Mouse (Mus musculus): ENCODE results near the gene Ankrd7. TPM values are rescaled to one million over a fixed set of nuclear protein-coding genes. Genes with fewer than 3 reads are reported as not detected.
A peak's percentile ranks its signal among the peaks of the same experiment; 100 is the strongest.
"Not testable (repeated sequence)": the region's sequence is repeated elsewhere in the genome, so short reads cannot be mapped to it uniquely, and the experiment has no call there.

Gene Ankrd7
- not detected for total RNA-seq (2021)

DNA sequence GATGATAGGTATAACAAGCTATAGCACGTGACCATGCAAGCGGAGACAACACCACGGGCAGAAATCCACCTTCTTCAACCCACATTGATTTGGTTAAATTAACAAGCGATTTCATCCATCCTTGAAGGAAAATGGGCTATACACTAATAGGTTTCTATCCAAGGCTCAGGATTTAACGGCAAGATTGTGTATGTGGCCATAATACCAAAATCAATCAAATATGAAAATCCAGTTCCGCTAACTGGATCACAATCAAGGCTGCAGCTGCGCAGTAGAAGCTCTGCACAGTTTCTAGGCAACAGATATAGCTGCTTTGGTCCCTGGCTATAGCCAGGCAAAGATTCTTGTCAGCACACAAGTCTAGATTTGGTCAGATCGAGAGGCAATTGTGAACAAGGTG lies at the start of gene Ankrd7:
Gene Ankrd7 (plus strand): TSS at position 301 of the 400 bp plus-strand sequence.
- intact Hi-C loops (cut with DNase I): no loop called here
- DNase-seq: no peak

DNA sequence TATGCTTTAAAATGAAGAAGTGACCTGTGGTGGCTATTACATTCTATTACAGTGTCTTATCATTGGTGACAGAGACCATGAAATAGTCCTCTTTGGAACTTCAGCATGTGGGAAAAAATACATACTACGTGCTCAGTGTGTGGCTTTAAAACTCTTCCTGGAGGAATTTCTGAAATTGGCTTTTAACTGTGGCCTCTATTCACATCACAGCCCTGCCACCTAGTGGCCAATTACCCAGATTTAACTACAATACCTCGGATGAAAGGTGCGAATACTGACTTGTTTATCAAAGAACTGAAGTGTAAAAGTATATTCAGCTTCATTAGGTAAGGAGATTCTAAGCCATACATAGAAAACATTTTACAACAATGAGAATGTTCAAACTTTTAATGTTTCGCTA lies 46.8 kb upstream of the Ankrd7 start:
- peak; percentile 2 to 51 for DNase-seq
- intact Hi-C loops (cut with DNase I): loop anchor here (1.0 to 5.0 kb wide), 2 partner anchors 418 to 732 kb away; no protein-coding TSS in a partner anchor

DNA sequence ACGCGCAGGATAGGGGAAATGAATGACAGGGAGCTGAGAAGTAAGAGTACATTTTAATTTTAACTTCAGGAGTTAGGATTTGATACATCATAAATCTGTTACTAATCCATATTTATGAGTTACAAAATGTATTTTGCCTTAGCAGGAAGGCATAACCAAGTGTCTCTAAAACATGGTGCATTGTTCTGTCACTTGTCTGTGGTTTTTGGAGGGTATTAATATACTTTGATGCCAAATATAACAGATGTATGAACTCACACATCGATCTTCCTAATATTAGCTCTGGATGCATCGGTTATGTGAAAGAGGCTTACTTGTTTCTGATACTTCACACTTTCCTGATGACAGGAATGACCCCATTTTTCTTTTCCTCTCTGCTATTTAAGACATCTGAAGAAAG lies 45.9 kb upstream of the Ankrd7 start:
- intact Hi-C loops (cut with DNase I): no loop called here
- no peak for DNase-seq

DNA sequence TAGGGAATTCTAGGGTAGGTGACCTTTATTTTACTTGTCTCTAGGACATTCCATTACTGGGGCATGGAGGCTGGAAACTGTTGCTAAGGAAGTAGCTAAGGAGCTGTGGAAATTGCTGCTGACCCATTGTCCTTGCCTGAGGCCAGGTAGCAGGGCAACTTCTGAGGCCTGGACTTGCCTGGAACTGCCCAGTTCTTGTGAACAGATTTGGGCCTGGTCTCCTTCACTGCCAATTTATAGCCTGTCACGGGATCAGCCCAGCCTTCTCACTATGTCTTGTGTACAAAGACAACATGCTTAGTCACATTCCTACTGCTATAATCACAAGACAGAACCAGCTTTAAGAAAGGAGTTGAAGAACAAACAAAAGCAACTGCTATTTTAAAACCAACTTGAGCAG lies 43.3 kb upstream of the Ankrd7 start:
- no peak for DNase-seq
- intact Hi-C loops (cut with DNase I): no loop called here

- intact Hi-C loops (cut with DNase I): no loop called here
- no peak for DNase-seq
Observed at GRCm38 (mm10) chr6:18832958-18833357, 33.2 kb upstream of the Ankrd7 start.

GRCm38 (mm10) chr6:18844529-18844928 lies 21.6 kb upstream of the Ankrd7 start:
- DNase-seq; intact Hi-C loops (cut with DNase I): not testable (repeated sequence)

- peak in 1 of 2 experiments; percentile 7 for DNase-seq
- intact Hi-C loops (cut with DNase I): not testable (repeated sequence)
Observed at GRCm38 (mm10) chr6:18845571-18845970, 20.5 kb upstream of the Ankrd7 start.

DNA sequence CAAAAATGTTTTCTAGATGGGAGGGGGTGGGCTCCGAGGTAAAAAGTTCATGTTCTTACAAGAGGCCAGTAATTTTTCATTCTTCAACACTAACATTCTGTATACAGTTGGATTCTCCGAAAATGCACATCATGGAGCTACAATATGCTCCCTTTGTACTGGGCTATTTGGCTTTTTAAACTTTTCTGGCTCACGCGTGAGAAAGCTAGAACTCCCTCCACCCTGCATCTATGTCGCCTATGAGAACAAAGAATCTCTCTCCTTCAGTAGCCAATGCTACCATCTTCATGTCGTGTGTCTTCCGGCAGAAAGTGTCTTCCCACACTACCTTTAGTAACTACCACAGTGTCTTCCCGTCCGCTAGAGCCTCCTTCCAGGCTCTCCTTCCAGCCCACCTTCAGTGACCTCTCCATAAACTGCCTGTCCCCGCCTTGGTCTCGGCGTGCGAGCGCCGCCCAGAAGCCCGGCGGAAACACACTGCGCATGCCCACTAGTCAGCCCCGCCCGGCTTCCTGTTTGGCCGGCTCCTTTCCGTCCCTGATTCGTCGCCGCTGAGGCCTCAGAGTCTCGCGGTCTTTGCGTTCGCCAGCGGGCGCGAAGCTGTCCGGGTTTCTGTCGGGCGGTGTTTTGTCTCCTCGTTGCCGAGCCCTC lies 17.9 kb upstream of the Ankrd7 start, which contains the start of gene Lsm8:
Gene Lsm8 (plus strand): TSS at position 529 of the 651 bp plus-strand sequence.
- DNase-seq: peak; percentile 95 to 97
- intact Hi-C loops (cut with DNase I): no loop called here

DNA sequence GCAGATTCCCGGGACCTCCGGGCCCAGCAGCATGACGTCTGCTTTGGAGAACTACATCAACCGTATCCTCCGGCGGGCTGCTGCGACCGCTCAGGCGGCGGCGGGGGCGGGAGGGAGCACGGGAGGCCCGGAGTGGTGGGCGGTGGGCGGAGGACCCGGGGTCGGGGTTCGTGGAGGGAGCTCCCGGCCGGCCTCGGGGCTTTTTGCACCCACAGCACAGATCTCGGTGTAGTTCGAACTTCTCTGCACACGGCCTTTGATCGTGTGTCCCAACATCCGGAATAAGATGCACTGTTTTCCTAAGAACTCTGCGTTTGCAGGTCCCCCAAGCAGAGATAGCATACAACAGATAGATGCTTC lies 17.4 kb upstream of the Ankrd7 start:
- DNase-seq: no peak
- intact Hi-C loops (cut with DNase I): no loop called here

GRCm38 (mm10) chr6:18855323-18855722 lies 10.8 kb upstream of the Ankrd7 start:
- no peak for DNase-seq
- intact Hi-C loops (cut with DNase I): no loop called here

DNA sequence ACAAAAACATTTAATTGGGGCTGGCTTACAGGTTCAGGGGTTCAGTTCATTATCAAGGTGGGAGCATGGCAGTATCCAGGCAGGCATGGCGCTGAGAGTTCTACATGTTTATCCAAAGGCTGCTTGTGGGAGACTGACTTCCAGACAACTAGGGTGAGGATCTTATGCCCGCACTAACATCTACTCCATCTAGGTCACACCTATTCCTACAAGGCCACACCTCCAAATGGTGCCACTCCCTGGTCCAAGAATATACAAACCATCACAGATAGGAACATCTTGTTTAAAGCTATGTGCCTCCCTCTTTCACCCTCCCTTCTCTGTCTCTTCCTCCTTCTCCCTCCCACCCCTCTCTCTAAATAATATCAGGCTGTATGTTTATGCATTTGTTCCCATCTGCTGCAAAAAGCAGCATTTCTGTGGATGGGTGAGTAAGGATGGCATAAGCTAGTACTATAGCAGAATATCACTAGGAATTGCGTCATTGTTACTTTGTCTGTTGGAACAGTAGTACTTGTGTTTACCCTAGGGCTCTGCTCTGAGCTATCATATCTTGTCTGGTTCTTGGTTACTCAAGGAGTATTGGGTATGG lies 9.5 kb upstream of the Ankrd7 start:
- no peak for DNase-seq
- intact Hi-C loops (cut with DNase I): no loop called here

- intact Hi-C loops (cut with DNase I): no loop called here
Observed at GRCm38 (mm10) chr6:18889030-18889429, 22.9 kb downstream of the Ankrd7 start.

DNA sequence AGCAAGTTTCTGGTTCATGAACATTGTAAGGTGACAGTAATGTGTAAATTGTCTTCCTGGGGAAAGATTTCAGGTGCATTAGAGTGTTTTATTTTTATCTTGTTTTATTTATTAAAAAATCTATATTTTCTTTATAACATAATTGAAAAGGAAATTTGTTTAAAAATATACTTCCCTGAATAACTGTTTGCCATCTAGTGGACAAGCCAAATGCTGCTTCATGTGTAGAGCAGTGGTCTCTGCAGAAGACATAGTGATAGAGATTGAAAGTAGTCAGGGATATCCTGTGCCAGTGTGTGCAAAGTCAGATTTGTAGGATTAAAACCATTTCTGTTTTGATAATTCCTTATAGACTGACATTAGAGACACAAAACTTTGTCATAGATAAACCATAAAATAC lies 28.0 kb downstream of the Ankrd7 start:
- DNase-seq: no peak
- intact Hi-C loops (cut with DNase I): no loop called here

More at GRCm38 (mm10) chr6:18889030-18889429, 22.9 kb downstream of the Ankrd7 start:
- no peak for DNase-seq

- intact Hi-C loops (cut with DNase I): no loop called here
- no peak for DNase-seq
Observed at GRCm38 (mm10) chr6:18907173-18907572, 41.1 kb downstream of the Ankrd7 start.

GRCm38 (mm10) chr6:18913179-18913578 lies 47.1 kb downstream of the Ankrd7 start:
- no peak for DNase-seq
- intact Hi-C loops (cut with DNase I): no loop called here

- intact Hi-C loops (cut with DNase I): no loop called here
- no peak for DNase-seq
Observed at GRCm38 (mm10) chr6:18916021-18916420, 49.9 kb downstream of the Ankrd7 start.

GRCm38 (mm10) chr6:18916471-18916870 lies 50.4 kb downstream of the Ankrd7 start:
- no peak for DNase-seq
- intact Hi-C loops (cut with DNase I): no loop called here

Other genes starting within 250 kb of the Ankrd7 start
- 10 to 100 TPM; 19.9 to 23.4 TPM for gene Lsm8, start 17.7 kb upstream of the Ankrd7 start, total RNA-seq (2021)

All from heart, postnatal 36 days (tissue).